Mouse (Mus musculus) heart, postnatal 0 days (tissue): ENCODE measurements around the gene Wt1.

Experiments
- CTCF ChIP-seq: IDR thresholded peaks from 2 replicates; pipeline ENCODE4 v1.5.1; 2016; ENCODE audit warnings: antibody characterized with exemption, control low read depth, low read depth
- EP300 ChIP-seq: IDR thresholded peaks from 2 replicates; pipeline ENCODE4 v1.6.1; 2016; ENCODE audit warnings: antibody characterized with exemption, low read depth

GRCm38 (mm10) chr2:105122216-105122615, 4.1 kb upstream of the Wt1 start:
- no peak for TF ChIP-seq EP300
- no peak for TF ChIP-seq CTCF
